Mouse (Mus musculus) forebrain, embryonic 13.5 days (tissue): ENCODE data around the gene Bbs4. TPM values are rescaled to one million over a fixed set of nuclear protein-coding genes. Genes with fewer than 3 reads are reported as not detected.

Experiments used
- ATAC-seq: fragments of 200-750 bp; cut with Nextera tagmentation; 2 replicates; pipeline ENCODE4 v1.8.0; 2017
- H3K27ac ChIP-seq: fragments of 300-500 bp; sonication (generic); 2 replicates; pipeline ENCODE4 v1.5.1; 2015; ENCODE audit warnings: inconsistent platforms, mild to moderate bottlenecking, moderate library complexity
- H3K27me3 ChIP-seq: fragments of 300-500 bp; sonication (generic); 2 replicates; pipeline ENCODE4 v1.6.1; 2015; ENCODE audit warnings: mild to moderate bottlenecking, inconsistent platforms
- H3K36me3 ChIP-seq: fragments of 300-500 bp; sonication (generic); 2 replicates; pipeline ENCODE4 v1.6.1; 2015; ENCODE audit warnings: mild to moderate bottlenecking, inconsistent platforms; ENCODE audit not compliant: poor library complexity, severe bottlenecking
- H3K4me1 ChIP-seq: fragments of 300-500 bp; sonication (generic); 2 replicates; pipeline ENCODE4 v1.6.1; 2015; ENCODE audit warnings: inconsistent platforms
- H3K4me2 ChIP-seq: fragments of 300-500 bp; sonication (generic); 2 replicates; pipeline ENCODE4 v1.6.1; 2015; ENCODE audit warnings: inconsistent platforms, mild to moderate bottlenecking, moderate library complexity
- H3K4me3 ChIP-seq: fragments of 300-500 bp; sonication (generic); 2 replicates; pipeline ENCODE4 v1.5.1; 2015; ENCODE audit warnings: mild to moderate bottlenecking, inconsistent platforms
- H3K9ac ChIP-seq: fragments of 300-500 bp; sonication (generic); 2 replicates; pipeline ENCODE4 v1.6.1; 2015; ENCODE audit warnings: mild to moderate bottlenecking, inconsistent platforms
- H3K9me3 ChIP-seq: fragments of 300-500 bp; sonication (generic); replicated peaks from 2 replicates; pipeline ENCODE4 v1.6.1; 2016; ENCODE audit warnings: inconsistent platforms
- WGBS: fragments of 180-500 bp; shearing (Covaris S2); methylation state at CpG from one replicate; pipeline ENCODE4 v1.1.7; 2015; 5-methylcytosine and 5-hydroxymethylcytosine counted together
- polyA plus RNA-seq: library from polyadenylated mRNA; unstranded; fragments of >200 nt; fragmentation: Nextera tagmentation; extraction: Ambion mirVana; gene quantifications from 2 replicates; pipeline ENCODE4 v1.2.1, GENCODE M21; 2015

Gene Bbs4
- polyA plus RNA-seq, 1 experiment from 2014 or later: 33.5 TPM

- 85% methylated on average over 5 of the region's 5 CpGs for WGBS
- Histone ChIP-seq H3K27me3 (no peaks in the 10 kb centered on the region), H3K36me3 (peaks cover 47% of the 10 kb centered on the region), H3K9me3 (no peaks in the 10 kb centered on the region), H3K4me1 (no peaks in the 10 kb centered on the region), H3K9ac (0 out of 2 replicates have a peak overlapping the region, but pooled peaks have one; percentile 4), H3K4me3 (no peak overlapping the region), H3K27ac (no peak overlapping the region), H3K4me2 (no peak overlapping the region)
- ATAC-seq: no peak
These were observed 14.9 kb downstream of the Bbs4 start for GRCm38 (mm10) chr9:59338411-59338810.

GRCm38 (mm10) chr9:59337889-59338288 is 15.4 kb downstream of the Bbs4 start:
- Histone ChIP-seq H3K9me3 (no peaks in the 10 kb centered on the region), H3K27ac (no peak overlapping the region), H3K4me2 (no peak overlapping the region), H3K27me3 (no peaks in the 10 kb centered on the region), H3K4me3 (no peak overlapping the region), H3K9ac (no peak overlapping the region), H3K4me1 (no peaks in the 10 kb centered on the region), H3K36me3 (peaks cover 47% of the 10 kb centered on the region)
- WGBS: 95% methylated on average over 5 of the region's 5 CpGs
- ATAC-seq: no peak

DNA sequence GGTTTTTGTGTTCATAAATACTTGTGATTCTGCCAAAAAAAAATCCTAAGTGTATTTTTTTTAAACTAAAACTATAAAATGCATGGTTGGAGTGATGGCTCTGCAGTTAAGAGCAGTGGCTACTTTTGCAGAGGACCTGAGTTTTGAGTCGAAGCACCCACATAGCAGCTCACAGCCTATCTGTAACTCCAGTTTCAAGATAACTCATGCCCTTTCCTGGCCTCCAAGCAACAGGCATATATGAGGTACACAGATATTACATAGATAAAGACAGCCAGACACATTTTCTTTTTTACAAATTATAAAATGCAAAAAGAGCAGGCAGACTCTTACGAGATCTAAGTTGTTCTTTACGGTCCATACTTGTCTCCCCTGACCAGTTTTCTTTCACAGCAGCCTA is 16.8 kb downstream of the Bbs4 start:
- no peak for ATAC-seq
- Histone ChIP-seq H3K4me3 (no peak overlapping the region), H3K9ac (no peak overlapping the region), H3K27me3 (no peaks in the 10 kb centered on the region), H3K4me1 (no peaks in the 10 kb centered on the region), H3K9me3 (no peaks in the 10 kb centered on the region), H3K36me3 (peaks cover 47% of the 10 kb centered on the region), H3K4me2 (no peak overlapping the region), H3K27ac (no peak overlapping the region)
- WGBS: 94% methylated on average over 3 of the region's 3 CpGs

- Histone ChIP-seq H3K9ac (no peak overlapping the region), H3K9me3 (no peaks in the 10 kb centered on the region), H3K27me3 (no peaks in the 10 kb centered on the region), H3K4me1 (no peaks in the 10 kb centered on the region), H3K36me3 (peaks cover 75% of the 10 kb centered on the region), H3K27ac (no peak overlapping the region), H3K4me2 (no peak overlapping the region), H3K4me3 (no peak overlapping the region)
- WGBS: 94% methylated on average over 5 of the region's 5 CpGs
- ATAC-seq: no peak
These were observed 23.3 kb downstream of the Bbs4 start for GRCm38 (mm10) chr9:59330055-59330454.

- no peaks in the 10 kb centered on the region for H3K9me3 ChIP-seq
- peaks cover 79% of the 10 kb centered on the region for H3K36me3 ChIP-seq
These were observed 29.0 kb downstream of the Bbs4 start for GRCm38 (mm10) chr9:59324351-59324750.

GRCm38 (mm10) chr9:59316206-59316605 is 37.1 kb downstream of the Bbs4 start:
- H3K27me3 ChIP-seq: no peaks in the 10 kb centered on the region
- H3K9ac ChIP-seq: no peak overlapping the region
- H3K4me2 ChIP-seq: no peak overlapping the region
- H3K27ac ChIP-seq: no peak overlapping the region
- ATAC-seq: no peak
- H3K9me3 ChIP-seq: no peaks in the 10 kb centered on the region
- H3K4me1 ChIP-seq: 0 out of 2 replicates have a peak, but pooled peaks cover 2% of the 10 kb centered on the region
- 88% methylated on average over 3 of the region's 3 CpGs for WGBS
- H3K4me3 ChIP-seq: no peak overlapping the region
- H3K36me3 ChIP-seq: peaks cover 53% of the 10 kb centered on the region

More at GRCm38 (mm10) chr9:59324351-59324750, 29.0 kb downstream of the Bbs4 start:
- Histone ChIP-seq H3K4me2 (no peak overlapping the region), H3K9ac (no peak overlapping the region), H3K4me3 (no peak overlapping the region), H3K27me3 (no peaks in the 10 kb centered on the region), H3K27ac (no peak overlapping the region), H3K4me1 (no peaks in the 10 kb centered on the region)
- no peak for ATAC-seq

DNA sequence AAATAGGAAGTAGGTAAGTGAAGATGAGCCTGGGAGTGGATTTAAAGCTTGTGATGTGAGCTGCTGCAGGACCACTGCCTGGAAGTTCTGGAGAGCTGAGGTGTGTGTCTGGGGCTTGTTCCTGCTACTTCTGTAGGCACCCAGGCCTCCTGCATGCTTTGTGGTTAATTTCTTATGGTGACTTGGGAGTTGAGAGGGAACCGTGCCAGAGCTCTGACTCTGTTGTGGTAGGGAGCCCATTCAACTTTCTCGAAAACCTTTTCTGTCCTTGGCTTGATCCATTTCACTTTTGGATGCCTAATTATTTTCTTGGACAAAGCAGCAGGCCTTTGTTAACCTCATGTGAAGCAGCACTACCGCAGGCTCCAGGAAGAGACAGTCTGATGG is 42.0 kb downstream of the Bbs4 start:
- Histone ChIP-seq H3K27ac (no peak overlapping the region), H3K36me3 (peaks cover 61% of the 10 kb centered on the region), H3K4me2 (no peak overlapping the region), H3K4me1 (0 out of 2 replicates have a peak, but pooled peaks cover 3% of the 10 kb centered on the region), H3K27me3 (no peaks in the 10 kb centered on the region), H3K9ac (no peak overlapping the region), H3K4me3 (no peak overlapping the region), H3K9me3 (no peaks in the 10 kb centered on the region)
- WGBS: 39% methylated on average over 3 of the region's 3 CpGs
- no peak for ATAC-seq

- ATAC-seq: no peak
- no peak overlapping the region for H3K27ac ChIP-seq
- peaks cover 64% of the 10 kb centered on the region for H3K36me3 ChIP-seq
- H3K9ac ChIP-seq: no peak overlapping the region
- H3K4me1 ChIP-seq: 0 out of 2 replicates have a peak, but pooled peaks cover 3% of the 10 kb centered on the region
- no peak overlapping the region for H3K4me2 ChIP-seq
- WGBS: 95% methylated on average over 8 of the region's 8 CpGs
- H3K4me3 ChIP-seq: no peak overlapping the region
- no peaks in the 10 kb centered on the region for H3K9me3 ChIP-seq
- no peaks in the 10 kb centered on the region for H3K27me3 ChIP-seq
These were observed 42.6 kb downstream of the Bbs4 start for GRCm38 (mm10) chr9:59310582-59311283.

- Histone ChIP-seq H3K27me3 (no peaks in the 10 kb centered on the region), H3K4me2 (no peak overlapping the region), H3K4me1 (0 out of 2 replicates have a peak, but pooled peaks cover 3% of the 10 kb centered on the region), H3K36me3 (peaks cover 59% of the 10 kb centered on the region), H3K9ac (no peak overlapping the region), H3K27ac (no peak overlapping the region), H3K4me3 (no peak overlapping the region), H3K9me3 (0 out of 2 replicates have a peak, but pooled peaks cover 2% of the 10 kb centered on the region)
- WGBS: 87% methylated on average over 2 of the region's 2 CpGs
- ATAC-seq: no peak
These were observed 45.4 kb downstream of the Bbs4 start for GRCm38 (mm10) chr9:59307890-59308289.

DNA sequence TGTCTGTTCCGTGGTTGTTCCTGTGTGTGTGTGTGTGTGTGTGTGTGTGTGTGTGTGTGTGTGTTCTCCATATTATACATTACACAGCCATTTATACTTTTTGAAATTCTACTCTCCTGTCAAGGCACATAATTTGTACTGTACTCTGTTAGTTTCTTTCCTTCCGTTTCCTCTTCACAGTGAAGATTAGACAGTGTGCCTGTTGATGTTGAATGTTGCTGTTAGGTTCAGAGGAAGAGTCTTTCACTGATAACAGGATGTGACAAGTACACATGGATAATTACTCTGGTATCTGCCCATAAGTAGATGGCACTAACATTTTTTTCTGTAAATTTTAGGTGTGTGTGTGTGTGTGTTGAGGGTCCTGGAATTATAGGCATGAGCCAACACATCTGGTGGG is 56.9 kb downstream of the Bbs4 start:
- Histone ChIP-seq H3K4me2 (no peak overlapping the region), H3K27ac (no peak overlapping the region), H3K4me3 (no peak overlapping the region), H3K9me3 (no peaks in the 10 kb centered on the region), H3K9ac (no peak overlapping the region), H3K4me1 (peaks cover 14% of the 10 kb centered on the region), H3K36me3 (peaks cover 31% of the 10 kb centered on the region), H3K27me3 (no peaks in the 10 kb centered on the region)
- no peak for ATAC-seq
- 81% methylated on average over 2 of the region's 2 CpGs for WGBS

DNA sequence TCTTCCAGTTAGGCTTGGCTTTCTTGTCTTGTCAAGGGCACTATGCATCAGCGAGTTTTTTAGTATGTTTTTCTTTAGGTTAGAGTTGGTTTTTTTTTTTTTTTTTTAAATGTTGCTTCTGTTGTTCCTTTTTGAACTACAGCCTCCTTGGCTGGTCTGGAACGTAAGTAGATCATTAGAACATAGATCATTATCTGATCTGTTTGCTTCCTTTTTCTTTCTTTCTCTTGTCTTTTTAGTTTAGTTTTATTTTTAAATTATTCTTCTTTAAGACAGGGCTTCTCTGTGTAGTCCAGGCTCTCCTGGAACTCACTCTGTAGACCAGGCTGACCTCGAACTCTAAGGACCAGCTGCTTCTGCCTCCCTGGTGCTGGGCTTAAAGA is 60.8 kb downstream of the Bbs4 start:
- WGBS: 49% methylated on average over 3 of the region's 3 CpGs
- no peak overlapping the region for H3K27ac ChIP-seq
- peaks cover 28% of the 10 kb centered on the region for H3K4me1 ChIP-seq
- H3K4me3 ChIP-seq: peak overlapping the region; percentile 84
- peak overlapping the region; percentile 83 for H3K9ac ChIP-seq
- H3K9me3 ChIP-seq: no peaks in the 10 kb centered on the region
- no peaks in the 10 kb centered on the region for H3K36me3 ChIP-seq
- ATAC-seq: no peak
- no peaks in the 10 kb centered on the region for H3K27me3 ChIP-seq
- H3K4me2 ChIP-seq: peak overlapping the region; percentile 75

- H3K36me3 ChIP-seq: no peaks in the 10 kb centered on the region
- peak; percentile 82 for ATAC-seq
- H3K27ac ChIP-seq: peak overlapping the region; percentile 94
- peak overlapping the region; percentile 75 for H3K4me2 ChIP-seq
- H3K9ac ChIP-seq: peak overlapping the region; percentile 83
- no peaks in the 10 kb centered on the region for H3K27me3 ChIP-seq
- WGBS: 1% methylated on average over 50 of the region's 50 CpGs
- H3K4me3 ChIP-seq: peak overlapping the region; percentile 84
- H3K9me3 ChIP-seq: no peaks in the 10 kb centered on the region
- peaks cover 28% of the 10 kb centered on the region for H3K4me1 ChIP-seq
These were observed 61.4 kb downstream of the Bbs4 start for GRCm38 (mm10) chr9:59291688-59292492.
